Mouse (Mus musculus) Patski (cell line): Measurements from ENCODE around the gene Hes3. TPM values are rescaled to one million over a fixed set of nuclear protein-coding genes. Genes with fewer than 3 reads are reported as not detected.

Experiments used
- ATAC-seq: fragments of 100-300 bp; one replicate; pipeline ENCODE4 v1.8.0; 2021
- CTCF ChIA-PET: fragments of 350-600 bp; sonication (Branson Sonifier 250); formaldehyde crosslinking; loops from one replicate; lab custom pipeline; 2022; ENCODE audit warnings: inconsistent platforms; lab: Charles Lee
- POLR2A ChIA-PET: fragments of 350-600 bp; sonication (Branson Sonifier 250); formaldehyde crosslinking; loops from one replicate; lab custom pipeline; 2022; ENCODE audit warnings: antibody characterized with exemption, inconsistent platforms; lab: Charles Lee
- DNase-seq: peaks from one replicate; pipeline ENCODE4 v3.0.0-alpha.2; 2011; ENCODE audit warnings: low read depth, low spot score
- H3K27me3 ChIP-seq: fragments of 371-371 bp; one replicate; pipeline ENCODE4 v1.5.1; 2021
- CTCF ChIP-seq: fragments of 100-300 bp; IDR thresholded peaks from one replicate; pipeline ENCODE4 v1.5.1; 2021
- in situ Hi-C: fragments of 300-500 bp; cut with MboI; formaldehyde crosslinking; loops from 3 replicates; pipeline ENCODE4 v1.11.1; 2018; ENCODE audit warnings: low pct_unique_long_range_greater_than_20kb, mixed read lengths
- polyA plus RNA-seq: library from polyadenylated mRNA; unstranded; gene quantifications from one replicate; pipeline ENCODE4 v1.2.3, GENCODE M21; 2021

Hes3 gene
- polyA plus RNA-seq, result 0.12 TPM

DNA sequence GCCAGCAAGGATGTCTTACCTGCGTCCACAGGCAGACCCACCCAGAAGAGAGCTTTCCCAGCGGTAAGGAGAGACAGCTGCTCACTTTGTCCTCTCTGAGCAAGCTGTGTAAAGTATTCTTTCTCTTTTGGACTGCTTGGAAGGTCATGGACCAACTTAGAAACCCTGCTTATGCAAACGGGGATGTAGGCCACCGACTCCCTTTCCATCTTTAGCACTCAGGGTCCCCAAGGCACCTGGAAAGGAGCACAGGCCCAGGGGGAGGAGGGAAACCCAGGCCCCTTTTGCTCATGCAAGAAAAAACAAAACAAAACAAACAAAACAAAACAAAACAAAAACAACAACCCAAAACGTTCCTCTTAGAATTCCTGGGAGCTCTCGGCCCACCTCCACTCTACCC, at the start of gene Hes3:
TSS of gene Hes3 (minus strand) at position 101 of the 400 bp plus-strand sequence.
- no peak for TF ChIP-seq CTCF
- no peaks in the 10 kb centered on the region for H3K27me3 ChIP-seq
- ChIA-PET CTCF (interaction anchor here (3.2 kb wide), 1 partner anchor 143 kb away, joined by 9 read pairs; no protein-coding TSS in a partner anchor), POLR2A (no interaction called here)
- no peak for ATAC-seq
- in situ Hi-C loops, result no loop called here
- no peak for DNase-seq

DNA sequence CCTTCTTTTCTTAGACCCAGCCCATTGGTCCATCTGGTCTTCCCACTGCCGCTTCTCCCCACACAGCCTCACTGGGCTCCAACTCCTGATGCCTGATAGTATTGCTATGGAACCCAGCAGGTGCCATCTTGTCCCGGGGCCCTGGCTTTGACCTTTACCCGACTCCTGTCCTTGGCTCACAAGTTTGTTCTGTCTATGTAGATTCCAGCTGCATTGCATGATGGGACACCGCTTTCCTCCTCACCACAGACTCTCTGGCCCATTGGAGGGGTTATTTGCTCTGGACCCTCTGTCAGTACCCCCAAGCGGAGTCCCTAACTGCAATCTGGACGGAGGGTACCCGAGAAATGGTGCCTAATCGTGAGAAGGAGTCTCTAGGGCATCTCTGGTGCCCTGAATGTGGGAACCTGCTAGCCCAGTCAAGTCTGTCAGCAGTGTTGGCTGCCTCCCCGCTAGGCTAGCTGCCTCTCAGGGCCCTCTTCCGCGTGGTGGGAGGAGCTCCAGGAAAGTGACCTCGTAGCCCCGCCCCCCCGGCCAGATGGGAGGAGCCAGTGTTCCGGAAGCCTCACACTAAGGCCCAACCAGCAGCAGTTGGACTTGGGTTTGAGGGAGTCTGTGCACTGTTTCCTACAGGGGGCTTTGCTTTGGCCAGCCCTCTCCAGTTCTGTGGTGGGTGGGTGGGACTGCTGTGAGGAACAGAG, 49.3 kb upstream of the Hes3 start:
- no peak for TF ChIP-seq CTCF
- in situ Hi-C loops, result no loop called here
- DNase-seq (no peak), ATAC-seq (no peak)
- ChIA-PET CTCF (interaction anchor here (1.2 to 1.6 kb wide), 3 partner anchors 9 to 94 kb away, joined by 3 to 4 read pairs (median 4); no protein-coding TSS in a partner anchor), POLR2A (no interaction called here)
- no peaks in the 10 kb centered on the region for H3K27me3 ChIP-seq

DNA sequence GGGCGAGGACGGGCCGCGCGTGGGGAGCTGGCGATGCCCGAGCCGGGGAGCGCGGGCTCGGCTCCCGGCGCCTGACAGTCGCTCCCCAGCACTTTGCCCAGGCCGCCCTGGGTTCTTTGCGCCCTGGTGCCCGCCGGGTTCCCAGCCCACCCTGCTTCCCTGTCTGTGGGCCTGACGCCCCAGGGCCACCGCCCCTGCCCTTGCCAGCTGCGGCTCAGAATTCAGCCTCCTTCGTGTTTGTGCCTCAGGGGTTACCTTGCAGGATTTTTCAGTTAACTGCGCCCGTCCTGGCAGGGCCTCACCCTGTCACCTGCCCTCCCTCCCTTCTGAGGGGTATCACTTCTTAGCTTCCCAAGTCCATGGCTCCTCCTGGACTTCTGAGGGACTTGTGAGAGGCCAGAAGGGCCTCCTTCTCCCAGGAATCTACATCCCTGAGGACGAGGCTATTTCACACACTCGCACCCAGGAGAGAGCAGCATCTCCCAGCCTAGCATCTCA, 47.9 kb upstream of the Hes3 start:
- TF ChIP-seq CTCF, result no peak
- no peak for ATAC-seq
- no peaks in the 10 kb centered on the region for H3K27me3 ChIP-seq
- in situ Hi-C loops, result no loop called here
- ChIA-PET CTCF (interaction anchor here (0.7 kb wide), 1 partner anchor 95 kb away, joined by 3 read pairs; no protein-coding TSS in a partner anchor), POLR2A (no interaction called here)
- no peak for DNase-seq

DNA sequence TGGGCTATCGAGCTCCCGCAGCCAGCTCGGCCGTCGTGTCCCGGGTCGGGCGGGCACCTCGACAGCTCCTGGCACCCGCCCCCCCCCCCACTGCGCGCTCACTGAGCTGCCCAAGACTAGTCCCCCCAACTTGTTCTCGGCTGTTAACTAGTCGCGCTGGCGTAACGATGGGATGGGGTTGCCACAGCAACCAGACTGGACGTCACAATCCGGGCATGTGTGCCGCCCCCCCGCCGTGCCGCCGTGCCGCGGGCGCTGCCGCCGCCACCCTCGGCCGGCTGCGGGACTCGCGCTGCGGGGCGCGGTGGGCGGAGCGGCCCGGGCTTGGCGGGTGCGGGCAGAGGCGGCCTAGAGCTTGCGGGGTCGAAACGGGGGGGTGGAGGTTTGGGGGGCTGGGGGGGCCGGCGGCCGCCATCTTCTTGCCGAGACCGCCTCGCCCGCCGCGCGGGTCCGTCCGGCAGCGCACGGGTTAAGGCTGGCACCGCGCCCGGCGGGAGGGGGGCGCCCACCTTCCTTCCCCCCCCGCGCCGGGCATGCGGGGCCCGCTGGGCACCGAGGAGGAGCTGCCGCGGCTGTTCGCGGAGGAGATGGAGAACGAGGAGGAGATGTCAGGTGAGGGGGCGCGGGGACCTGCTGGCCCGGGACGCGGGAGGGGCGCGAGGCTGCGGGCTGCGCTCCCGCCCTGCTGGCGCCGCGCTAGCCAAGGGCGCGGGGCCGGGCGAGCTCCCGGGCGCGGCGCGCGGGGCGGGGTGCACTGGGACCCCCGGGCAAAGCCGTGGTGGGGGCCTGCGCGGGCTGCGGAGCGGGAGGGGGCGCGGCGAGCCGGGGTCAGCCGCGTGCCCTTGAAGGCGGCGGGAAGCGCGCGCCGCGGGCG, 47.2 kb upstream of the Hes3 start, which contains the start of gene Chd5:
TSS of gene Chd5 (plus strand) at position 233 of the 874 bp plus-strand sequence.
- no peak for TF ChIP-seq CTCF
- CTCF ChIA-PET, result interaction anchor here (0.7 to 1.1 kb wide), 2 partner anchors 96 kb away, joined by 3 to 4 read pairs; no protein-coding TSS in a partner anchor
- DNase-seq (no peak), ATAC-seq (no peak)
- H3K27me3 ChIP-seq, result no peaks in the 10 kb centered on the region
- POLR2A ChIA-PET, result no interaction called here
- in situ Hi-C loops, result no loop called here

DNA sequence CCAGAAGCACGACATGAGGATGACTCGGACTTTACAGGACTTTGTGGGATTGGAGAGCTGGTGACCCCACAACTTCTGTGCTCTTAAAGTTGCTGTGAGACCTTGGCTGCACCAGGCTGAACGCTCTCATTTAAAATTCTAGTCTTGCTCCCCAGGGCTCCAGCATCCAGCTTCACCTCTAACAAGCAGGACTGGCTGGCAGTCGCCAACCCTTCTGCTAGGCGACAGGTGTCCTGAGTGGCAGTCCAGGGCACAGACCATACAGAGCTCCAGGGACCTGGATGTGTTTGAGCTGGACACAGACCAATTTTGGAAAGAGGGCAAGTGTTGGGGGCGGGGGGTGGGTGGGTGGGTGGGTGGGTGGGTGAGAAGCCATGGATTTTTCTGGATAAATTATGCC, 46.3 kb upstream of the Hes3 start:
- ATAC-seq (no peak), DNase-seq (no peak)
- in situ Hi-C loops, result no loop called here
- ChIA-PET CTCF (interaction anchor here (1.1 kb wide), 1 partner anchor 97 kb away, joined by 4 read pairs; no protein-coding TSS in a partner anchor), POLR2A (no interaction called here)
- H3K27me3 ChIP-seq, result no peaks in the 10 kb centered on the region
- TF ChIP-seq CTCF, result no peak

DNA sequence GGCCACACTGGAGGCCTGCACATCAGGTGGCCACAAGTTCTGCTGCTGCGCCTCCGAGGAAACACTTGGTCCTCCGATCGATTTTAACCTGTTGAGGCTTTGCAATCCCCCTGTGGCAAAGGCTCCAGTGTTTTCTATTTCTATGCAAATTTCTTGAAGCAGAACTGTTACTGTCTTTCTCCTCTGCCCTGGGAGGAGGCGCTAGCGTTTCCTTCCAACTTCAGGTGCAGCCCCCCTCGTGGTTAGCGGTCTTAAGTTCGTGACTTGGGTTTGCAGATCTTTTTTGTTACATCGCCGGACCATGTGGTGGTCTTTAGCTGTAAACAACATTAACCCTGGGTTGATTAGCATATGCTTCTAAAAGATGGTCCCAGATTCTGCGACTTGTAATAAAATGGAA, 42.1 kb upstream of the Hes3 start:
- no peaks in the 10 kb centered on the region for H3K27me3 ChIP-seq
- DNase-seq (no peak), ATAC-seq (no peak)
- no peak for TF ChIP-seq CTCF
- in situ Hi-C loops, result no loop called here
- CTCF ChIA-PET, result interaction anchor here (1.1 to 7.3 kb wide), 3 partner anchors 11 to 99 kb away, joined by 3 to 64 read pairs (median 4); no protein-coding TSS in a partner anchor
- POLR2A ChIA-PET, result interaction anchor here (1.2 kb wide), 1 partner anchor 11 kb away, joined by 5 read pairs; no protein-coding TSS in a partner anchor

DNA sequence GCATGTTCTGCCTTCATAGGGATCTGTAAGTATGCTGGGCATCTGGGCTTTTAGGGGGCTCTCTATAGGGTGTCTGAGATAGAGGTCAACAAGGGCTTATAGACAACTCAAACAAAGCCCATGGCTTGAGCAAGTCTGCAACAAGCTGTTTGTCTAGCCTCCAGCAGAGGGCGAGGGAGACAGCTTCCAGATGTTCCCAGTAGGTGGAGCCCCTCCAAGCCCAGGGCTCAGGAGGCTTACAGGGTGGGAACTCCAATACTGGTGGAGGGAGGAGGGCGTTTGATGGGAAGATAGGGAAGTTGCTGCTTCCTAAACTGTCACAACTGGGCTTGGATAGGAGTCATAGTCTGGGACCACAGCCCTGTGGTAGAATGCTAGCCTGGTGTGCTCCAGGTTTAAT, 41.5 kb upstream of the Hes3 start:
- TF ChIP-seq CTCF, result no peak
- DNase-seq (no peak), ATAC-seq (no peak)
- CTCF ChIA-PET, result interaction anchor here (0.7 to 7.3 kb wide), 9 partner anchors 8 to 100 kb away, joined by 3 to 64 read pairs (median 3); no protein-coding TSS in a partner anchor
- POLR2A ChIA-PET, result interaction anchor here (1.2 kb wide), 1 partner anchor 12 kb away, joined by 5 read pairs; no protein-coding TSS in a partner anchor
- in situ Hi-C loops, result no loop called here
- H3K27me3 ChIP-seq, result no peaks in the 10 kb centered on the region

DNA sequence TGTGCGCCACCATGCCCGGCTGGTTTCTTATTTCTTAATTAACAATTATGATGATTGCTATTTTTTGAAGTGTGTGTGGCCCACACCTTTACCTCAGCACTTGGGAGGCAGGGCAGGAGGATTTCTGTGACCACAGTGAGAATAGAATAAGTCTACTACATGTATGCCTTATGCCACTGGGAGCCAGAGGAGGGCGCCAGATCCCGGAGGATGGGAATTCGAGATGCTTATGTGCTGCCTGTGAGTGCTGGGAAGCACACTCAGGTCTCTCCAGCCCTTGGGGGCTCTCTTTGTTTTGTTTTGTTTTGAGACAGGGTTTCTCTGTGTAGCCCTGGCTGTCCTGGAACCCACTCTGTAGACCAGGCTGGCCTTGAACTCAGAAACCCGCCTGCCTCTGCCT, 37.2 kb upstream of the Hes3 start:
- CTCF ChIA-PET, result interaction anchor here (7.3 kb wide), 1 partner anchor 104 kb away, joined by 64 read pairs; no protein-coding TSS in a partner anchor
- ATAC-seq (no peak), DNase-seq (no peak)
- no peaks in the 10 kb centered on the region for H3K27me3 ChIP-seq
- POLR2A ChIA-PET, result no interaction called here
- TF ChIP-seq CTCF, result no peak
- in situ Hi-C loops, result loop anchor here (5.0 kb wide), 2 partner anchors 59 to 109 kb away; no protein-coding TSS in a partner anchor

DNA sequence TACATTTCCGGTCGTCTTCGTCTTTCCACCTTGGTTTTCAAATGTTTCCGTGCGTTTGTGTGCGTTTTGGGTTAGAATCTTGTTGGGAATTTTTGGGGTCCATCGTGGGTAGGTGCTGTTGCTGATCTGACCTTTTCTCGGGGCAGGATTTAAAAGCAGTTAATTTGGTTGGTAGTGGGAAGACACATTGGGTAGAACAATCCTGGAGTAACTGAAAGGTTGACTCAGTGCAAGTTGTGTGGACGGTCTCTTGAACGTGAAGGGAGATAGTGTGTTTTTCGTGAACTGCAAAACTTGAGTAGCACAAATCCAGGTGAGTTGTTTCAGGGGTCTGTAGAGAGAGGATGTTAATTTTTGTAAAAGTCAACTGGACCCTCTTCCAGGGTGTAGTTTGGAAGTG, 35.1 kb upstream of the Hes3 start:
- in situ Hi-C loops, result loop anchor here (5.0 kb wide), 2 partner anchors 61 to 111 kb away; no protein-coding TSS in a partner anchor
- ChIA-PET POLR2A (interaction anchor here (0.7 kb wide), 1 partner anchor 81 kb away, joined by 3 read pairs; no protein-coding TSS in a partner anchor), CTCF (interaction anchor here (1.2 to 2.4 kb wide), 2 partner anchors 59 to 106 kb away, joined by 3 to 14 read pairs; no protein-coding TSS in a partner anchor)
- no peak for ATAC-seq
- no peak for TF ChIP-seq CTCF
- H3K27me3 ChIP-seq, result no peaks in the 10 kb centered on the region
- DNase-seq, result no peak
